Mouse (Mus musculus) frontal cortex, postnatal 36 days (tissue): ENCODE measurements around the gene Ptpa.
"Not testable (repeated sequence)": the region's sequence is repeated elsewhere in the genome, so short reads cannot be mapped to it uniquely, and the experiment has no call there.

Experiments used
- DNase-seq, 2 experiments: peaks; one replicate each; pipeline ENCODE4 v3.0.0; 2022; ENCODE audit warnings: low spot score in 2 of 2

Gene Ptpa

DNA sequence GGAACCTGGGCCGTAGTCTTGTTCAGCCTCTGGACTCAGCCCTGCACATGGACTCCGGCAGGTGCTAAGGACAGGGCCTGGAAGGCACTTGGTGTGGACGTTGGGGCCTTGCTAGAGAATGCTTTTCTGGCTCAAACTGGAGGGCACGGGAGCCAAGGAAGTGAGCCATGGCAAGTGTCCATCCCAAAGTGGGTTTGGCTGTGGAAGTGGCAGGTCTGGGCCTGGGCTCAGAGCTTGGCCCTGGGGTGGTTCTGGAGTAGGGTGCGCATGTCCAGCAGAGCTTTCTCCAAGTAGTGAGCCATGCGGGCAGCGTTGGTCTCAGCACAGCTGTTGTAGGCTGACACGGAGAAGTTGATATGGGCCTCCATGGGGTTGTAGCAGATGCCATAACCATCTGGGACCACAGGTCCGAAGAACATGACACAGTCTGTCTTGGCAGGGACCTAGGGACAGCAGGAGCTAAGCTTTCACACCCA is 13.4 kb upstream of the Ptpa start:
- no peak for DNase-seq

DNA sequence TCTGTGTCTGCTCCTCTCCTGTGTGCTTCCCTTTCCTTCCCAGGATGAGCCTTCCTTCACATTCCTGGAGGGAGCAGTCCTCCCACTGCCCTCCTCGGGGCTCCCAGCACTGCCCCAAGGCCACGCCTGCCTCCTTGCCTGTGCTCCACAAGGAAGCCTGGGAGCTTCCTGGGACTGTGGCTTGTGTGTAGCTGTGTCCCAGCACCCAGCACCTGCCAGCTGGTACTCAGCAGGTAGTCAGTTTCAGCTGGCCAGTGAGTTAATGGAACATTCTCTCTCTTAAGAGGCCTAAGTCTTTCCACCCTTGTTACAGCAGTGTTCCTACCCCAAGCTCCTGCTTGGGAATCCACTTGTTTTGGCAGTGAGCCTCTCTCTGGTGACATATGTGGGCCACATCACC is 13.0 kb upstream of the Ptpa start:
- DNase-seq = no peak

DNA sequence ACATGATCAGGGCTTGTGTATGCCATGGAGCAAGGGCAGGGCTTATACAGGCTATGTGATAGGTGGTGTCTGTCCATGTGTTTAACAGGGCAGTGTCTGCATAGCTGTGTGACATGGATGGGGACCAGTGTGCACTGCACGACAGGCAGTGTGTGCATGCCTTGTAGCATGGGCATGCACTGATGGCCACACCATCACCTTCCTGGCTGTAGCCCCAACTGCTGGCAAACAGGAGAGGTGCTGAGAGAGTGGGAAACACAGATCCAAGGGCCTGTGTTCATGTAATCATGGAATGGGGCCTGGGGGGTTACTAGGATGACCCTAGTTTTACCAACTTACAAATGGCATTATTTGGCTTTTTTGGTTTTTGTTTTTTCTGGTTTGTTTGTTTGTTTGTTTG is 12.0 kb upstream of the Ptpa start:
- DNase-seq = no peak

DNA sequence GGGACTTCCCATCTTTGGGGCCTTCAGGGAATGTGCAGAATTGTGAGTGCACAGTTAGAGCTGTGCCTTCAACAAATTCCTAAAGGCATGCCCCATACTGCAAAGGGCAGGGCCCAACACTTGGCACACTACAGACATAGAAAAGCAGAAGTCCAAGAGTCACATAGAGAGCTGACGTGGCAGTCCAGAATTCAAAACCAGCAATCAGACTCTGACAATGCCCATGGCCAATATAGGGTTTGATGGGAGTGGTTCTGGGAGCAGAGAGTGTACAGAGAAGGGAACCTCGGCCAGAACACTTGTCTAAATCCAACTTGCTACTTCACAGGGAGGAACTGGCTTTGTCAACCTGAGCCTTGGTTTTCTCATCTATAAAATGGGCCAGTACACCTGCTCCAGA is 8.6 kb upstream of the Ptpa start:
- DNase-seq = no peak

DNA sequence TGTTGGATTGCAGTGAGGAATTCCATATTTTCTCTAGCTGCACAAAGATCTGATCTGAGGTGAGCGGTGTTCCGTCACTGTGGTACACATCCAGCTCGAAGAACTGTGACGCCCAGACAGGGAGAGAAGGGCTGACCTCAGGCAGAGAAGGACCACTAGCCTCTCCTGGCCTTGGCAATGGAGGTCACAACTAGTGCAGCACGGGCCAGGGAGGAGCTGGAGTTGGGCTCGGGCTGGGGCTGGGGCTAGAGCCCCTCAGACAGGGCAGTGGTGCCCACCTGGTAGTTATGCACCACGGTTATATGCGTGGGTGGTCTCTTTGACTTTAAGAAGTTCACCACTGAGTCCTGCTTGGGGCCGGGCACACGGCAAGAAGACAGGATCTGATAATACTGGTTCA is 8.1 kb upstream of the Ptpa start:
- DNase-seq = no peak

DNA sequence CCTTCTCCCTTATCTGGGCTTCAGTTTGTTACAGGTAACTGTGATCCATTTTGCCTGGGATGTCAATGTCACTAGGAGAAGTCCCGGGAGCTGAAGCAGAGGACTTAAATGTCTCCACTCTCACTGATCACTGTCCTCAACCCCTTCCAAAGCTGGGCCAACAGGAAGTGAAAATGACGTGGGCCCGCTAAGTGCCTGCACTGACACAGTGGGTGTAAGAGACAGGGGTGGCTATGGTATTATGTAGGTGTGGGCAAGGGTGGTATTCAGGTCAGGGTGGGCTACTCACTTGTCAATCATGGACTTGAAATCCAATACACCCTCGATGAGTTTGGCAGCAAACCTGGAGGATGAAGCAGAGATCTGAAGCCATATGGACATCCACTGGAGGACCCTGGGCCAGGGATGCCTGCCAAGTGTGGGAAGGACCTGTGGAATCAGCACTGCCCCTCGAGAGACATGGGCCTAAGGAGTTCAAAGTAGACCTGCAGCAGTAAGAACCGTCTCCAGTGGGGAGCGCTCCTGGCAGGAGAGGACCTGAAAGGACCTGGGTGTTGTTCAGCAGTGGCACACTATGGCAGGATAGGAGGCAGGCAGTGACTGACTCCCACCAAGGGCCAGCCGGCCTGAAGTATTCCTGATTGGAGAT is 7.3 kb upstream of the Ptpa start:
- no peak for DNase-seq

DNA sequence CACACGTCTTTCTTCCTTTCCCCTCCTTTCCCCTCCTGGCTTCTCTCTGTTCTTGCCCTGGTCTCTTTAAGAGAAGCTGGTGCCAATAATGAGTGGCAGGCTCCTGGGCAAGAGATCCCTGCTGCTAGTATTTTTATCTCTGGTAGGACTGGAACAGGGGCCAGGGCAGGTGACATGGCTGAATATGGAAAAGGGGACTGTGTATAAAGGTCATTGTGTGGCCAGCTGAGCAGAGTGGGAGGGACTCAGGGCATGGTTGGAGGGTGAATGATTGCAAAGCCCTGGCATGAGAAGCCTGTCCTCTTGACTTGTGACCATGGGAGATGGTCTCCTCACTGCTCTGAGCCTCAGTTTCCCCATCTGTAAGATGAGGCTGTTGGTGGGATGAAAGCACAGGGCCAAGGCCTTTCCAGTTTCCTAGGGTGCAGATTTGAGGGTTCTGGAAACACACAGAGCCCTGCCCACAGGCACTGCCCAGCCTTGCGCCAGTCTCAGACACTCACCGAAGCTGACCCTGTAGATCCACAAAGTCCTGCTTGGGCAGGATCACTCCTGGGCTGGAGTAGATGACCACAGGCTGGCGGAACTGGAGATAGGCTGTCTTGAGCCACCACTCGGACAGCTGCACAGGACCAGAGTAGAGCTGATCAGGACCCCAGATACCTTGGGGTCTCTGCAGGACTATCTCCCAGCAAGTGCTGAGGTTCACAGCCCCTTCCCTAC is 6.2 kb upstream of the Ptpa start:
- DNase-seq = no peak

DNA sequence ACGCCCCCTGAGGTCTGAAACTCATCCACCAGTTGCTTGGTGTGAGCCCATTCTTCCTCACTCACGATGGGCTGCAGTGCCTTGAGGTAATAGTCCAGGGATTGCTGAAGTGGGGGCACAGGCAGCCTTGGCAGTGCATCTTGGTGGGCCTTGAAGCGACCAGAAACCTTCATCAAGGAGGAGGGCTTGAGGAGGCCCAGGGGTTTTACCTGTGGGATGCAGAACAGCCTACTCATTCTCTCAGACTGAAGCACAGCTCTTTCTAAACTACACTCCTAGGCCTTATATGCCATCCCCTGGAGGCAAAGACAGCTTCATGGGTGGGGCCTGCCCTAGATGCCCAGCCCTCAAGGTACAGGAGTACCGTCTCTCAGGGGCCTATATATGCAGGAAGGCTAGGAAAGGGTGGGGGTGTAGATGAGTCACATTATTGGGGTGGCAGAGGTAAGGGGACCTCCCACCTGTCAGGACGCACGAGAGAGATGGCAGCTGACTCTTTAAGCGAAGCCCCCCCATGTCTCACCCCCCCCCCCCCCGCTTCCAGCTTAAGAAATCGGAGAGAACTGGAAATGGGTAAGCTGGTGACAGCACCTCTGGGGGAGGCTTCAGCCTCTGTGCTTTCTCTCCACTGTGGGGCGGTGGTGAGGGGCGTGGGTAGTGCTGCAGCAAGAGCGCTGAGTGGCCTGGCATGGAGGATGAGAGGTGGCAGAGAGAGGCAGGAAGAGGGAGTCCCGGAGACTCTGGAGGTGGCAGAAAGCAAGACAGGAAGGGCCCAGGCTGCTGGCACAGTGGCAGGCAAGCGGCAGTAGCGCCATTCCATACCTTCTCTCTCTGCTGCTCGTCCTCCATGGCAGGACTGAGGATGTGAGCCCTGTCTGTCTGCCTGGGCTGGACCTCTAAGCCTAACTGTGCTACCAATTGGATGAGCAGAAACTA is 2.5 kb upstream of the Ptpa start:
- peak; percentile 72 to 74 for DNase-seq

DNA sequence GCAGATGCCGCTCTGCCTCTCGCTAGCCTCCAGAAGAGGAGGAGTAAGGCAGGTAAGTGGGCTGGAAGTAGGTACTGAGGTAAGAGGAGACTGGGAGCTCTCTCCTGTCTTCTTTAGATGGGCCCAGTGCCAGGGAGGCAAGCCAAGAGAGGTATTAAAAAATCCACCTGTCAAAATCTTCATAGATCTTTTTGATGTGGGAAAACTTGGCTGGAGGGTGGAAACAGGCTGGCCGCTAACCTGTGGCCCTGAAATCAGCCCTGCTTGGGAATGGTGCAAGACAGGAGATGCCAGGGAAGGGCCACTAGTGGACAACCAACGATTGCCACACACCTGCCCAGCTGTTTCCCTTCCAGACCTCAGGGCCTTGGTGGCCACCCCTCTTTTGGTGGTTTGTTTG is 1.7 kb upstream of the Ptpa start:
- DNase-seq = no peak

DNA sequence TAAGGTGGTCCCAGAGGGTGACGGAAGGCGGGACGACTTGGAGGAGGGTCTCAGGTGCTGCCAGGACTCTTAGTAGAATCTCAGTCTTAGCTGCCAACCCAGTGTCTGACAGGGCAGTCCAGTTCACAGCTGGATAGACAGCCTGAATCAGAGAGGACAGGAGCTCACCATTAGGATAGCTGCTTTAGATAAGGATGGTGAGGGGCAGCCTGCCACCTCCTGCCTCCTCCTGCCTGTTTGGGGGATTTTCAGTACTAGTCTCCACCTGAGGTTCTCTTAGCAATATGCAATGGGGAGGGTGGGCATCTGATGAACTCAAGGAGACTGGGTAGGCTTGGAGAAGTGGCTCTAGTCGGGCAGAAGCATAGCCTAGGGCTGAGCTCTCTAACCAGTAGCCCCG is 1.2 kb upstream of the Ptpa start:
- DNase-seq = no peak

DNA sequence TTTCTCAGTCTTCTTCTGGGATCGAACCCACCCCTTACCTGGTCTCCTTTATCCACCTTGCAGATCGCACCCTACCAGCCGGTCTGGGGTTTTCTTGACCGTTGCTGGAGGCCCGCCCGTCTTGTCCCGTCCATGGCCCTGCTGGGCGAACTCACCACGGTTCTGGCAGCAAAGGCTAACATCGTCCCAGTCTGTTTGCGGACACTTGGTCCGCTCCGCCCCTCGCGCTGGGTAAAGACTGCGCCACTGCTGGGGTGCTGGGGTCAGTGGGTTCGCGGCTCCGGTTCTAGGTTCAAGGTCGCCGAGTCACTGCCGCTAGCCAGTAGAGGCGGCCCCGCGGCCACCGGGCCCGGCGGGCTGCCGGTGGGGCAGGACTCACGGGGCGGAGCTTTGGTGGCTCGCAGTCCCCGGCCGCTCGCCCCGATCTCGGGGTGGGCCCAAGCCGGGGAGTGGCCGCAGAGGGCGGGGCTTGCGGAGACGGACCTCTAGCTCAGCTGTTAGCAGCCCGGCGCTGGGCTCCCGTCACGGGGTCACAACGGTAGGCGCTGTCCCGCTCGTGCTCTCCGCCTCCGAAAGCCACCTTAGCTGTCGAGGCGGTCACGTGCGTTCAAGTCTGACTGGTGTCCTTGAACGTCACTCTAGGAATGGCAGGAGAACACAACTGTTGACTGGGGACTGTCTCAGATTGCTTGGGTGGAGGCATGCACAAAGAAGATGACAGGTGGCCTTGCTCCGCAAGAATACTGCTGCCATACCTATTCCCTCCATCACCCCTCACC is 493 bp upstream of the Ptpa start, which contains the start of gene Crat:
Gene Crat, minus strand, starts transcription at position 657 of the 779 bp plus-strand sequence.
- peak; percentile 90 to 93 for DNase-seq

DNA sequence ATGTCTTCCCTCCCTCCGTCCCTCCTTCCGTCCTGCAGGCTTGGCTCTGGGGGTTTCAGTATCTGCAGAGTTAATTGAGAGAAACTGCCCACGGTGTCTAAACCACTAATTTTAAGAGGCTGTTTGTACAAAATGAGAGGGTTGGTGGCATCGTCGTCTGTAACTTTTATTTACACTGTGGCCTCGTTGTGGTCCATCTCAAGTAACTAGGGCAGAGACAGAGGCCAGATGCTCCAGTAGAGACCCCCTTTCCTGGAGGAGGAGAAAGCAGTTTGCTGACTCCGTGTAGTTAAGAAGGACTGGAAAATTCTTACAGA is 768 bp downstream of the Ptpa start:
- no peak for DNase-seq

DNA sequence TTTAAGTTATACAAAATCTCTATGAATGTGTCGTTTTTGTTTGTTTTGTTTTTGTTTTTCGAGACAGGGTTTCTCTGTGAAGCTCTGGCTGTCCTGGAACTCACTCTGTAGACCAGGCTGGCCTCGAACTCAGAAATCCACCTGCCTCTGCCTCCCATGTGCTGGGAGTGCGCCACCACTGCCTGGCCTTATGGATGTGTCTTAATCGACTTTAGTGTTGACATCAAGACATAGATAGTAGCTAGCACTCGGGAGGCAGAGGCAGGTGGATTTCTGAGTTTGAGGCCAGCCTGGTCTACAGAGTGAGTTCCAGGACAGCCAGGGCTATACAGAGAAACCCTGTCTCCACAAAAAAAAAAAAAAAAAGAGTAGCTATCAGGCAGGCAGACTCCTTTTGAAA is 1.3 kb downstream of the Ptpa start:
- not testable (repeated sequence) for DNase-seq

DNA sequence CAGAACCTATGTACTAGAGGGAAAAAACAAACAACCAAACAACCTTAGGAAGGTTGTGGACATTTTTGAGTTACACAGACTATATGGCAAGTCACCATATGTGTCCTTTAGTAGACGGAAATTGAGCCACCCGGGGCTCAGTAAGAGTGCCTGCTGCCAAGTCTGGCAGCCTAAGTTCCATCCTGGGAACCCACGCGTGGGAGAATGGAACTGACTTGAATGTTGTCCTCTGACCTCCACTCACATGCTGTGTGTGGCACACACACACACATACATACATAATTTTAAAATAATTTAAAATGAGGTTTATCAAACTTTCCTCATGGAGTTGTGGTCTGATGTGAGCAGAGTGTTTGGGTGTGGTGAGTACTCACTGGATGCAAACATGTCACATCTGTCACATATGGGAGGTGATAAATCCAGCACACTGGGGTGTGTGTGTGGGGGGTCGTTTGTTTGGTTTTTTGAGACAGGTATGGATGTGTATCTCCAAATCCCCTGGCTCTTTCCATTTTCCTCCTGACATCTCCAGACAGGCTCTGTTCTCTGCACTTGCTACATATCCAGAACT is 1.8 kb downstream of the Ptpa start:
- DNase-seq = no peak

DNA sequence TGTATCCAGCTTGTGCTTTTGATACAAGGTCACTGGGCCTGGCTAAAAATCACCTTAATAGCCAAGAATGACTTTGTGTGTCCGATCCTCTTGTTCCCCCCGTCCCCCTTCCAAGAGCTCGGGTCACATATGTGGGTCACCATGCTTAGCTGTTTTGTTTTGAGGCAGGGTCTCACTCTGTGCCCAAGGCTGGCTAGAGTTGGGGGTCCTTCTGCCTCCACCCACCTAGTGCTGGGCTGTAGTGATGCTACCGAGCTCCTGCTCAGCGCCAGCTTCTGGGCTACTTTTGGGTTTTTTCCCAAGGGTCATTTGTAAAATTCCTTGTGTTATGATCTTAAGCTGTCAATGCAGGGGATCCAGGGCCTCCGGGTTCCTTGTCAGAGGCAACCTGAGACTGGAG is 2.4 kb downstream of the Ptpa start:
- no peak for DNase-seq

DNA sequence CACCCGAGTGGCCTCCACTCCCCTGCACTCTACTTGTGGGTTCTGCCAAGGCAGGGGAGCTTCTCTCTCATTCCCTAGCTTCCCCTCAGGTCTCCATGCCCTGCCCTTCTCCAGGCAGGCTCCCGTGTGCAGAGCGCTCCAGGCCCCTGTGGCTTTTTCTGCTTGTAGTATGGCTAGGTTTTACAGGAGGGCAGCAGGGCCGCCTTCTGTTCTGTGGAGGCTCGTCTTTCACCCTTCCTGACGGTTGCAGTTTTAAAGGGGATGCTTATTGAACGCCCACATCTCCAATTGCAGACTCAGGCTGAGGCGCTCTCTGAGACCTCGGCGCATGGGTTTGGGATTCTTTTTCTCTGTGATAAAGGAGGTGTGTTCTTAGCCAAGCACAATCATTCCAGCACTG is 3.3 kb downstream of the Ptpa start:
- DNase-seq = no peak

DNA sequence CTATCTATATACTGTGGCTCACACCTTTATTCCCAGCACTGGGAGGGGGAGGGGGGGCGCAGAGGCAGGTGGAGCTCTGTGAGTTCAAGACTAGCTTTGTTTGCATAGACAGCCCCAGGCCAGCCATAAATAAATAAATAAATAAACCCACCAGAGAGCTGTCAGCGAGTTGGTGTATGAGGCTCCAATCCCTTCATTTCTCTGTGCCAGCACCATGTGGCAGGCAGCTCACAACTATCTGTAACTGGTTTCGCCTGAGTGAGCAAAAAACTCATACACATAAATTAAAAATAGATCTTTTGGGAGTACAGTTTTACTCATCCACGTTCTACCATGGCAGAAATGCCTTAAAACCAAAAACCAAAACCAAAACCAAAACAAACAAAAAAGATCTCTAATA is 5.6 kb downstream of the Ptpa start:
- no peak for DNase-seq

DNA sequence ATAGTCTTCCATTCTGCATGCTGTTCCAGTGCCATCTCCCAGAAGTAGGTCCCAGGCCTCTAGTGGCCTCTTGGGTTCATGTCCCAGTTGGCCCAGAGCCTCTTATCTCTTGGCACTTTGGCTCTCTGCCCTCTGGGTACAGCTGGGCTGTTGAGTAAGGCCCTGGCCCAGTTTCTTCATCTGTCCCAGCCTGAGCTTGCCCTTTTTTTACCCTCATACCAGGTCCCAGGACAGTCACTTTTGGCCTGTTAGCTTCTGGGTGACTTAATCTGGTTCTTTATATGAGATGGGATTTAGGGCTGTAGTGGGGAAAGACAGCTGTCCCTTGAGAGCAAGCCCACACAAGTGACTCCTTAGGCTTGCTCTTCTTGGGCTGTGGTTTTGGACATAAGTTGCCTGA is 13.3 kb downstream of the Ptpa start:
- DNase-seq = peak in 1 of 2 experiments; percentile 30

DNA sequence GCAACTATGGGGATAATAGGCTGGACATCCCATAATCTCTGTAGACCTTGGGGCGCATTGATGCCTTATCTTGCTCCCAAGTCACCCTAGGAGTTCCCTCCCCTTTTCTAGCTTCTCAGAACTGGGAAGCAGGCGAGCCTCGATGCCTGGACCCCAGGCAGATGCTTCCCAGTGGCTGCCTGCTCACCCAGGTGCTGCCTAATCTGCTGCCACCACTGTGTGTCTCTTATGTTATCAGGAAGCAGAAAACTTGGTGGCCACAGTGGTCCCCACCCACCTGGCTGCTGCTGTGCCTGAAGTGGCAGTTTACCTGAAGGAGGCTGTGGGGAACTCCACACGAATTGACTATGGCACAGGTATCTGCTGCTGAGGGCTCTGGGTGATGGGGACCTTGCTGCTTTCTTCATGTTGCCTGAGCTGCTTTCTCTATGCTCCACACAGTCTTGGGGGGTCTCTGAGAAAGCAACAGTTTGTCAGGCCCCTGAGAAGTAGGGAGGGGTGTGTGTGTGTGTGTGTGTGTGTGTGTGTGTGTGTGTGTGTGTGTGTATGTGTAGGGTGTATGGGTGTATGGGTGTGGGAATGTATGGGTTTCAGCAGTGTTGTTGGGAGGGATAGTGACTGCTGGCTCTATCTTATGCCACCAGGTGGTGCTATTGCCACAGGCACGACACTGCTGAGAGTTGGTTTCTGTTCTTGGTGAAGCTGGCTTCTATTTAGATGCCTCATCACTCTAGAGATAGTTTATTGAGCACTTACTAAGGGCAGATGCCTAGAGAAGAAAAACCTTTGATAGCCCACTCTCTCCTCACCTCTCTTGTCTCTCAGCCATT is 19.7 kb downstream of the Ptpa start:
- DNase-seq = peak; percentile 64 to 79

DNA sequence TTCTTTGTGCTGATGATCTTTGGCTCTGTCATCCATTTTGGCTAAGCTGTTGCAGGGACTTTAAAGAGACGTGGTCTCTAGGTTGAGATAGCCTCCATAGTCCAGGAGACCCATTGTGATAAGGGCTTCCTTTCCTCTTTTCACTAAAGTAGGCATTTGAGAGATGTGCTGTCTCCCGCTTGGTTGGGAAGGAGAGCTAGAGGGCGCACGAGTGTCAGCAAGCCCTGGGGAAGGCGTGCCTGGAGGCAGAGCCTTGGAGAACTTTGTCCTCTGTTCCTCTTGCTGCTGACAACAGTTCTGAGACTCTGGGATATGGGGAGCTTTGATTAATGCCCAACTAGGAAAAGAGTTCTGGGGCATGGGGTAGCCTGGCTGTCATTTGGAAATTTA is 20.3 kb downstream of the Ptpa start:
- no peak for DNase-seq

DNA sequence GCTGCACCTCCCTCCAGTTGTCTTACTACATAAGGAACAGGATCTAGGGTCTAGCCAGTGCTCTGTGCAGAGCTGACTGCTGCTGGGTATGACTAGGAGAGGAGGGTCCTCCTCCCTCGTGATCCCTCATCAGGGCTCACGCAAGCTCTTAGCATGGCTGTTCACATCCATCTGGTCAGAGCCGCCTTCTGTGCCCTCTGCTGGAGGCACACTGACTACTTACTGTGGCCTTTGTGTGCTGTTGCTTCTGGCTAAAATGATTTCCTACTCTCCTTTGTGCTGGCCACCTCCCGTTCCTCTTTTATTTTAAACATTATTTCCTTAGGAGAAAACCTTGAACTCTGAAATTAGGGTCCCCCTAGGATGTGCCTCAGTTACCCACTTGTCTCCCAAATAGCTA is 21.0 kb downstream of the Ptpa start:
- no peak for DNase-seq
